Mouse (Mus musculus): Measurements from ENCODE around the gene Daam1. TPM values are rescaled to one million over a fixed set of nuclear protein-coding genes. Genes with fewer than 3 reads are reported as not detected.
A peak's percentile ranks its signal among the peaks of the same experiment; 100 is the strongest.

Daam1 gene
- total RNA-seq, 2 experiments from 2014 or later, result 86.0 to 97.4 TPM

DNA sequence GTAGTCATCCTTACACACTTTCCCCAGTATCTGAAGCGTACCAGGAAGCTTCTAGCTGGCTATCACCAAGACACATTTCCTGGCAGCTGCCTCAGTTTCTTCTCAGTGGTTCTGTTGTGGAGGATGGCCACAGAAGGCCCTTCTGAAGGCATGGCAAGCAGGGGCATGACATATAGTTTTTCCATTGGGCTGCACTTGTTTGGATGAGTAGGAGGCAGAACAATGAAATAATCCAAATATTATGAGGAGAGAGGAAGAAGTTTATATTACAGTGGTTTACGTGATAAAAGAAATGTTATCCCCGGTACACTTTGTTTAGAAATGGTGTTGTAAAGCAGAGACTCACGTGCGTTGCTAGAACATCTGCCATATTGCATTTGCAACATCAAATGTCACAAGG is 19.3 kb downstream of the Daam1 start:
- no peak for DNase-seq (ENCODE audit: extremely low spot score in 1 of 2, low spot score in 2 of 2)
- intact Hi-C loops (cut with DNase I), result no loop called here

DNA sequence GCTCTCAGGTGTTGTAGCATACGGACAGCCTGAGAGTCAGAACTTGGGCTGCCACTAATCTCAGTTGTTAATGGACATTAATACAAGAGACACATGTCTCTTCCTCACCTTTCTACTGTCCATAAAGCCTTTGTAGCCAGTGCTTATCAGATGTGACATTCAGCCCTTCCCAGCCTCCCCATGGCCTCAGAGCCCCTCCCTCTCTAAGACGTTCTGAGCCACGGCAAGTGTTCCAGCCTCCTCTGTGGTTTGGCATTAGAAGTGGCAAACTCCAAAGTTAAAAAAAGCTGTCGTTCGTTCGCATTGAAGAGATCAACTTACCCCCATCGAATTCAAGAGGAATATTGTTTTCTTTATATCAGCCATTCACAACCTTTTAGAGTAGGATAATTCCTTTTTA is 21.8 kb downstream of the Daam1 start:
- DNase-seq (ENCODE audit: extremely low spot score in 1 of 2, low spot score in 2 of 2), result no peak
- intact Hi-C loops (cut with DNase I), result no loop called here

DNA sequence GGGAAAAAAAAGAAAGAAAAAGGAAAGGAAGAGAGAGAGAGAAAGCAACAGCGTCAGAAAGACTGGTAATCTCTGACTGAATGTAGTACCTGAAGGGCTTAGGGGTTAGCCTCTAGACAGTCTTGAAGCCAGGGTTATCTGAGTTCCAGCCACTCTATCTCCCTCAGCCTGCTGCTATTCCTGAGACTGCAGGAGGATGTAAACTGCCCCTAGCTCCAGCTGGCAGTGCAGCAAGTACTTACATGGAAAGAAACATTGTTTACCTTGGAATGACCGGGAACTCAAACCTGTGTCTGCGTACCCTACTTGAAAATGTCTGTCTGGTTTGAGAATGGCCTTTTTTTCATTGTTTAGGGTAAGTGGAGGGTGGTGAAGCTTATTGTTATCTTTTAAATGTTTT is 22.8 kb downstream of the Daam1 start:
- DNase-seq (ENCODE audit: extremely low spot score in 1 of 2, low spot score in 2 of 2), result no peak
- intact Hi-C loops (cut with DNase I), result no loop called here

DNA sequence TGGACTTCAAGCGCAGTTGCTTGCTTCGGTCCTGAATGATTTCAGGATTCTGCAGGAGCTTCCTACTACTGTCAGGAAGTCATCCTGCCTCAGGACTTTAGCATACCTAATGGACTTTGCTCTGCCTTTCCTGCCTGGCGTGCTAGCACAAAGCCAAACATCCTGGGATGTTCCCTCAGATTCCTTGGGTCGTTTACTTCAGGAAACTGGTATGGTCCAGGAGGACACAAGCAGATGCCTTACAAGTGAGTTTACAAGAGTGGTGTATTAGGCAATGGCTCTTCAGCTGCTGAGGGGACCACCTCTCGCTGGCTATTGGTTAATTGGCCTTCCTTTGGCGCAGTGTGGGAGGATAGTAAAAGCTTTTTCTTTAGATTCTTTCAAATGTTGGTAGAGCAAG is 23.3 kb downstream of the Daam1 start:
- intact Hi-C loops (cut with DNase I), result no loop called here
- no peak for DNase-seq (ENCODE audit: extremely low spot score in 1 of 2, low spot score in 2 of 2)

DNA sequence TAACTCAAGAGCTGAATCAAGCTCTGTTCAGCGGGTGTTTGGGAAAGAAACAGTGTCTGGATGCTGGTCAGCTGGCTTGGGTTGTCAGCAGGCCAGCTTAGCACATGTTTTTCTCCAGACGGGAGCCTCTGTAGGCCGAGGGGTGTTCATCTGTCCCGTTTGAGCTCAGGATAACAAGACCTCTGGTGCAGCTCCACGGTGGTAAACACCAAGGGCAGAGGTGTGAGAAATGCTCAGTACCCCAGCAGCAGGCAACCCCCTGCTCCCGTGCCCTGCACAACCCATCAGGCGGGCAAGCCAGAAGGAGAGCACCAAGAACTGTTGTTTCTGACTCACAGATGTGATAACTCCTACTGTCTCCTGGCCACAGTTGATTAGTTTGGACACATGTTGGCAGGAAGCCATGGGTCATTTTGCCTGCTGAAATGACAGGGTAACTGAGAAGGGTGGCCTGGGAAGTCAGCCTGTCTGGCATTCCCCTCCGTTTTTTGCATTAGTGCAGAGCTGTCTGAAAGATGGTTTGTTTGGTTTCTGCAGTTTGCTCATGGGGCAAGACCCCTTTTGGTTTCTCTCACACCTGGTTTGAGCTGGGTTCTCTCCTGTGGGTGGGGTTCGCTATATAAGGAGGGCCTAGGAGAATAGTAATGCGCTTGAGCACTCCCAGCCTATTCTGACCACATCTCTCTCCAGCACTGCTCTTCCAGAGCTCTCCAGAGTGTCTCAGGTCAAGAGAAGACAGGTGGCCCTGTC is 25.0 kb downstream of the Daam1 start:
- intact Hi-C loops (cut with DNase I), result no loop called here
- peak; percentile 33 to 46 for DNase-seq (ENCODE audit: extremely low spot score in 1 of 2, low spot score in 2 of 2)

DNA sequence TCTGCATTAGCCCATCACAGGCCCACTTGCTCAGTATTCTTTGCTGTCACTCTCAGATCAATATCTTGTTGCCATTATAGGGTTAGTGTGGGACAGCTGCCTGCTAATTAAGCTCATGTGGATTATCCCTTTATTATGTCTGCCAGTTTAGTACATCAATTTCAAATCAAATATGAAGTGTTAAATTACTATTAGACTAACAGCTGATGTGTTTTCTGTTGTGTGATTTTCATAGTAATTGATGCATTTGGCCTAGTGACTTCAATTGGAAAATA is 25.5 kb downstream of the Daam1 start:
- no peak for DNase-seq (ENCODE audit: extremely low spot score in 1 of 2, low spot score in 2 of 2)
- intact Hi-C loops (cut with DNase I), result no loop called here

DNA sequence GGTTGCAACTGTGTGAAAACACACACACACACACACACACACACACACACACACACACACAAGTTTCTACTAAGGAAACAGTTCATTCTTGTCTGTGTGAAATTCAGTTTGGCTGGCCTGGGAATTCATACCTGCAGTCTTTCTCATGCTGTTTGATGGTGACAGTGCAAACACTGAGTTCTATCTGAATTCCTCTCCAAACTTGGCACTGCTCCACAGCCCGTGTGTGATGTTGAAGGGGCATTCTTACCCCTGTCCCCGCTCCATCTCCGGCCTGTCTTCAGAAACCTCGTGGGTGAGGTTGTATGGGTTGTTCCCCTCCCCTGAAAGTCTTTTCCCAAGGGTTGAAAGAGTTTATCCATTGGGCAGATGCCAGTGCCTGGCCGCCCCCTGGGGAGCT is 28.2 kb downstream of the Daam1 start:
- intact Hi-C loops (cut with DNase I), result no loop called here
- peak in 1 of 2 experiments; percentile 42 for DNase-seq (ENCODE audit: extremely low spot score in 1 of 2, low spot score in 2 of 2)

DNA sequence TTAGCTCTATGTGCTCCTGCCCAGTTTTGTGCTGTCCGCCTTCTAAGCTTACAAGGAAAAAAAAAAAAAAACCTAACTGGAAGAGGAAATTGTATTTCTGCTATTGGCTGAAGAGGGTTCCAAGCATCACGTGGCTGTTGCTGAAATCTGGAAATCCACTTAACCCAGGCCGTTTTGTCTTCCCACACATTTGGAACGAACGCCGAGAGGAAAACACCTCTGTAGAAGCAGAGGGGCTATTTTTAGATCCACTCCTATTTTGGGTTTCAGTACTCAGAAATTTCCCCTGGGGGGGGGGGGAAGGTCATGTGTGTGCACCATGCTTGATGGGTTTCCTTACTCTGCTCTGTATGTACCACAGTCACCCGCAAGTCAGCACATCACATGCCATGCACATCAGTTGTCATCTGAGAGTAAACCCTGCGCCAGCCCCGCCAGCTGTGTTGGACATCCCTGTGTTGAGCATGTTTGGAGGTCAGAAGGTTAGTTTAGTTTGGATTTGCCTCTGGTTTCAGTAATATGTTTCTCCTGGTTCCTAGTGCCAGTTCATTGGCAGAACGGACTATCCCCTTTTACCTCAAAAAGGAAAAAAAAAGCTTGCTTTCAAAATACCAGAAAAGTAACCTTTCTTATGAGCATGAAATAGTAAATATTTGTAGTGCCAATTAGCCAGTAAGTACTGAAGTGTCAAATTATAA is 33.1 kb downstream of the Daam1 start:
- intact Hi-C loops (cut with DNase I), result no loop called here
- DNase-seq (ENCODE audit: extremely low spot score in 1 of 2, low spot score in 2 of 2), result peak in 1 of 2 experiments; percentile 31

DNA sequence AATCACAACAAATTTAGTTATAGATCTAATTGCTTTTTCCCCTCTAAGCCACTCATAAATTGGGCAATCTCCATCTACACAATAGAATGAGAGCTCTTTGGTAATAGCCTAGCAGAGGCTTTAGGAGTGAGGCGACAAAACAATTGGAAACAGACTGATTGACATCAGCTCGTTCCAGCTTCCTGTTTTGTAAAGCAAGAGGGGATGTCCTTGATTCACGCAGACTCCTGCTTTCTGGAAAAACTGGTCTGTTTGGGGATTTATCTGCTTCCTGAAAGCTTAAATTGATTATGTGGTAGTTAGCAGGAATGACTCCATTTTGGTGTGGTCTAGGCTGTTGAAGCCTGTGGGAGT is 33.6 kb downstream of the Daam1 start:
- no peak for DNase-seq (ENCODE audit: extremely low spot score in 1 of 2, low spot score in 2 of 2)
- intact Hi-C loops (cut with DNase I), result no loop called here

DNA sequence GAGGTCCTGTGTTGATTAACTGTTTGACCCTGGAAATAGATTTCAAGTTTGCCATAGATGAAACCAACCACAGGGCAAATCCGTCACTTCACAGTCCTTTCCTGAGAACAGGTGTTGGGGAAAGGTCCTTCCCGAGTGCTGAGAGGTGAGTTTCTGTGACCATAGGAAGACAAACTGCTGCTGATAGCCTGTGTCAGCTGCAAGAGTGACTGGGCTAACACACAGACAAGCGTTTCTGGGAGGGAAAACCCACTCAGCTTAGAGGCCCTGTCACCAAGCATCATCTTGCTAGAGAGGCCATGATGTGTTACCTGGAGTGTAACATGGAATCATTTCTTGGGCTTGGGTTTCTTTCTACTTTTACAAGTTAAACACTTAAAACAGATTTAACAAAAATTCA is 35.1 kb downstream of the Daam1 start:
- intact Hi-C loops (cut with DNase I), result no loop called here
- DNase-seq (ENCODE audit: extremely low spot score in 1 of 2, low spot score in 2 of 2), result no peak

DNA sequence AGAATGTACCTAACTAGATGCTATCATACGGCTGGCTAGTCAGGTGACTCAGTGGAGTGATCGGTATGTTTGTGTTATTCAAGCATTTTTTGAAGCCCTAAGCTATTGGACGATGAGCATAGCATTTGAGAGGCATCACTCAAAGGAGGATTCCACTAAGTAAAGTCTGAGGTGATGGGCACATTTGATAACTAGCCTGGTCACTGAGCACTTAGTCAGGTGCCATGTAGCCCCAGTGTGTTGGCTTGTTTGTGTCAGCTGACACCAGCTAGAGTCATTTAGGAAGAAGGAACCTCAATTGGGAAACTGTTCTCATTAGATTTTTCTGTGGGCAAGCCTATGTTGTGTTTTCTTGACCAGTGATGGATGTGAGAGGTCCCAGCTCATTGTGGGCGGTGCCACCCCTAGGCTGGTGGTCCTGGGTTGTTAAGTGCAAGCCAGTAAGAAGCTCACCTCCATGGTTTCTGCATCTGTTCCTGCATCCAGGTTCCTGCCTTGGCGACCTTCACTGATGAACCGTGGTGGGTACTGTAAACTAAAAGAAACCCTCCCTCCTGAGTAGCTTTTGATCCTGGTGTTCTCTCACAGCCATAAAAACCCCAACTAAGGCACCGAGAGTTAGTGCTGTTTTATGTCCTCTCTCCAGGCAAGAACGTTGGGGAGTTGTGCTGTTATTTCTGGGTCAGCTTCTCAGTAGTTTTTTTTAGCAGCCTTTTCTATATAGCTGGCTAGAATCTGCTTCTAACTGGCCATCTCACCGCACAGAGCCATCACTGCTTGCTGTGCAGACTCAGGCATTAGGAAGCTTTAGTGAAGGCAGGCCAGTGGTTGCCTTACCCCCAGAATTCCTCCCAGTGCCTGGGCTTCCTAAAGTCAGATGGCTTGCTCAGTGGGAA is 36.7 kb downstream of the Daam1 start:
- intact Hi-C loops (cut with DNase I), result no loop called here
- no peak for DNase-seq (ENCODE audit: extremely low spot score in 1 of 2, low spot score in 2 of 2)

DNA sequence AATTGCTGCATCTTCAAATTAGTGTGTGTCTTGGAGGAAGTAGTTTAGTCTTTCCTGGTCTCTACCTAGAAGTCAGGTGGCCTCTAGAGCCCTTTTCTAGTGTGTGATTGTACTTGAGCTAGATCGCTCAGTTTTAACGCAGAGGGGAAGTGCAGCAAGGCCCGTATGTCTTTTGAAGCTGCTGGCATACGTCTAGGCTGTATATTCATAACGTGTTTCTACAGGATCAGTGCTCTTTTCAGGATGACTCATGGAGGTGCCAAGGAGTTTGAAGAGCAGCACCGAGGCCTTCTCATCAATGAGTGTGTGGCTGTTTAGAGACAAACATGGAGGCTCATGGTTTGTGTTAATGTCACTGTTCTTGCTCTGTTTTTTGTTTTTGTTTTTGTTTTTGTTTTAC is 39.8 kb downstream of the Daam1 start:
- DNase-seq (ENCODE audit: extremely low spot score in 1 of 2, low spot score in 2 of 2), result no peak
- intact Hi-C loops (cut with DNase I), result no loop called here

DNA sequence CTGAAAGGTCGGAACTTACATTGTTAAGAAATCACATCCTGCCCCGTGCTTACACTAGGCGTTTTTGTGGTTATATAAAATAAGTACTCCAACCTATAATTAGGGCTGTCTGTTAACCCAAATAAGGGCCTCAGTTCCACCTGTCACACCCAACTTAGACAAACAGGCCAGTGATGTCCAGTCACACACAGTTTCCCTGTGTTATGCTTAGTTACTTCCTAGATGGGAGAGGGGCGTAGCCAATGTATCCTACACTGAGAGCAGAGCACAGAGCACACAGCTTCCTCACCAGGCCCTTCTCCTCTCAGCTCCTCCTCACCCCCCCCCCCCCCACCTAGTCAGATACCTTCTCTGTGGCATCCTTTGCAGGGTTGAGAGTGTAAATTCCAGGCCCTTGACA is 41.5 kb downstream of the Daam1 start:
- intact Hi-C loops (cut with DNase I), result no loop called here
- no peak for DNase-seq (ENCODE audit: extremely low spot score in 1 of 2, low spot score in 2 of 2)

DNA sequence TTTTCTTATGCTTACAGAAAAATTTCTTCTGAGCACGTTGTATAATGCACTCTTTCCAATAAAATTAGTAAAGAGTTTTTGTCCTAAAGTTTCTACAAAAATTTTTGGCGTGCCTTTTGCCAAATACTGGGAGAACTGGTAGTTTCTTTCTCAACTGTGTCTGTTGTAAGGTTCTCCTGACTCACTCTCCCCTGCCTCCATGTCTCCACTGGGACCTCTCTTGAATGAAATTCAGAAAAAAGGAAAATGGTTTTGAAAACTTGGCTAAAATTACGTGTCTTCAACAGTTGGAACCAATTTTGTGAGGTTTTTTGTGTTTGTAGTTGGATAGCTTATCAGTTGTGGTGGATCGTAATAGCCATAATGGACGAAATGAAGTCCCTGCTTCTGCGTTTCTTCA is 43.7 kb downstream of the Daam1 start:
- no peak for DNase-seq (ENCODE audit: extremely low spot score in 1 of 2, low spot score in 2 of 2)
- intact Hi-C loops (cut with DNase I), result no loop called here

DNA sequence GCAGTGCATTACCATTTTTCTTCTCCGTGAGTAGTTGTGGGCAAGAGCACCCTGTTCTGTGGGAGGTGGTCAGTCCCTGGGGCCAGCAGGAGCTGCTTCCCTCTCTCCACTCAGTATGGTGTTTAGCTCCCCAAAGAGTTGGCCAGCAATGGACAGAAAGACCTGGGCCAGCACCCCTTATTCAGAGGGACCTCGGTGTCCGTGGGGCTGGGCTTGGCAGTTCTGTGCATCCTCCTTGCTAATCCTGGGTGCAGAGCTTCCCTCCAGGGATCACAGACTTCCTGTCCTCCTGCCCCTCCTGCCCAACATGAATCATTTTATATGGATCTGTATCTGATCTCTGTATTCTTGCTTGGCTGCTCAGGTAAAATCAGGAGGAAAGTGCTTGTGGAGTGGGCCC is 44.1 kb downstream of the Daam1 start:
- no peak for DNase-seq (ENCODE audit: extremely low spot score in 1 of 2, low spot score in 2 of 2)
- intact Hi-C loops (cut with DNase I), result no loop called here

DNA sequence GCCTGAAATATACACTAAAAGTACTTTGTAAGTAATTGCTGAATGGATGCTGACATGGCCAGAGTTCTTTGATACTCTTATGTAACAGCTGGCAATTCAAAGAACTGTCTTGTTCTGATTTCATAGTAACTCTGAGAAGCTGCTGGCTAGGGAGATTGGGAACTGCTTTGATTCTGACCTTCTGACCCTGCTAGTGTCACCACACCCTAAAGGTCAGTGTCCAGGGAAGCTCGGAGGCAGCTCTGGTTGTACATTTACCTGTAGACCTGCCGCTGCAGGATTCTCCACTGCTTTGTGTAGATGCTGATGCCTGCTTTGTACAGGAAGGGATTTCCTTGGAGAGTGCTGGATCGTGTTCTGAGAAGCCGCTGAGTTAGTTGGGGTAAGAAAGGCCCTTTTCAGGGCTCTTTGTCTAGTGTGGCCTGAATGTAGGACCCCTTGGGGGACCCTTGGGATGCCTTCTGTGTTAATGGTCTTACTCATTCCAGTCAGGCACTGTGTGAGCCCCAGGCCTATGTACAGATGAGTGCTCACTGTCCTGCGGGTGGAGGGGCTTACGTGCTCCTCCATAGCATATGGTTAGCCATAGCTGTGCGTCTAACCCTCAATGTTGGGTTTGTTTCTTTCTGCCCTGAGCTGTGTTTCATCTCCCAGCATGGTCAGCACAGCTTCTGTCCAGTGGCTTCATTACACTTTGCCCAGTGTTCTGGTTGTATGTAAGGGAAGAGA is 45.0 kb downstream of the Daam1 start:
- DNase-seq (ENCODE audit: extremely low spot score in 1 of 2, low spot score in 2 of 2), result no peak
- intact Hi-C loops (cut with DNase I), result no loop called here

DNA sequence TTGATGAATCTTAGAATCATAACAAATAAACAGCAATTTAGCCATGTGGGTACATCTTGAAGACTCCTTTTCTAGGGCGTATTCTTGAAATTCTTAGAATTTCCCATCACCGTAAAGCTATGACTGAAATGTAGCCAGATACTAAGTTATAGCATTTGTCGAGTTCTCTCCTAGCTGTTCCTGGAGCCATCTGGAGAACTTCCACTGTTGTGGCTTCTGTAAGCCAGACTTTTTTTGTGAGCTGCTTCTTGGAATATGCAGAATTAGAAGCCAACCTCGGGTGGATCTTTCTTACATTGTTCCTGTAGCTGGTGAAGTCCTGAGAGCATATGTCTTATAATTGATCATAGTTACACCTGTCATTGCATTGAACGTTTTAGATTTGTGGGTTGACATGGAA is 50.1 kb downstream of the Daam1 start:
- intact Hi-C loops (cut with DNase I), result no loop called here
- DNase-seq (ENCODE audit: extremely low spot score in 1 of 2, low spot score in 2 of 2), result peak in 1 of 2 experiments; percentile 52

DNA sequence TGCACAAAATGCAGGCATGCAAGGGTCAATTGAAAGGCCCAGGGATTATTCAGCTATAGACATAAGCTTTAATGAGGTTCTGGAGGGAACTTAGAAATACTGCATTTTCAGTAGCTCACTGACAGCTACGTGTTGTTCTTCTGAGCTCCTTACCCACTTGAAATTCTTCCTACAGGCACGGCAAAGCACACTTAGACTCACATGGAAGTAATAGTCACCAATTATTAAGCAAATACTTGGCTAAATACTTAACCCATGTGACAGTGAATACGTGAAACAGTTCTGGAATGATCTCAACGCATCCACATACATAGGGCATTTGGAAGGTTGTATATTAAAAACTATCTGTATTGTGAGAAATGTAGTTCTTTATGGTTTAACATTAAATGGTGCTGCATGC is 50.6 kb downstream of the Daam1 start:
- DNase-seq (ENCODE audit: extremely low spot score in 1 of 2, low spot score in 2 of 2), result no peak
- intact Hi-C loops (cut with DNase I), result no loop called here

DNA sequence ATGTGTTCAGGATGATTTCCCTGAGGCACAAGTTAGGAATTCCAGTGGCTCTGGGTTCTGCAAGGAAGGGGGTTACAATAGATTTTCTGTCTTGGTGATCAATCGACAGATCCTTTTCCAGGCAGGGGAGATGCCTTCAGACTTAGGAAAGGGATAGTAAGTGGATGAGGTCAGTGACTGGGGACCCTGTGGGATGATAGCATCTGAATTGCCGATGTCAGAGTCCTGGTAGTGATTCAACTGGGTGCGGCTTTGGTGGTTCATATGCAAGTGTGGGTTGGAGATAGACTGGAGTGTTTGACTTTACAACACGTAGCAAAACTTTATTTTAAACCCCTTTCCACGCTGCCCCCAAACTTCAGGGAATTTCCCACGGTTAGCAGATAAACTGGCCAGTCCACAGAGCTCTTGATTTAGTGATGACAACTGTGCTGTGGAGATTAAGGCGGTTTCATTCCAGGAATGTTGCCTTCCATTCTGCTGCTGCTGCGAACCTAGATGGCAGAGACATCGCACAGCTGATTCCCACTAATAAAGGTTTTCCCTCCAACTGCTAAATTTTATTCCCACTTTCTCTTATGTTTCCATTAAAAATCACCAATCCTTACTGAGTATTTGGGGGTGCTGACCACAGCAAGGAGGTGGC is 52.3 kb downstream of the Daam1 start:
- no peak for DNase-seq (ENCODE audit: extremely low spot score in 1 of 2, low spot score in 2 of 2)
- intact Hi-C loops (cut with DNase I), result no loop called here

Measured in left cerebral cortex, postnatal 10 days (tissue).